Mouse (Mus musculus) neural tube, embryonic 11.5 days (tissue): Measurements from ENCODE around the gene Serpina3b. TPM values are rescaled to one million over a fixed set of nuclear protein-coding genes. Genes with fewer than 3 reads are reported as not detected.

Experiments
- ATAC-seq: fragments of 200-750 bp; cut with Nextera tagmentation; 2 replicates; pipeline ENCODE4 v1.8.0; 2017; ENCODE audit warnings: moderate number of reproducible peaks, mild to moderate bottlenecking, moderate TSS enrichment, moderate library complexity; ENCODE audit not compliant: insufficient read depth, low FRiP score, low TSS enrichment
- DNase-seq: peaks from one replicate; pipeline ENCODE4 v3.0.0-alpha.2; 2015; ENCODE audit warnings: low spot score
- H3K27ac ChIP-seq: fragments of 300-500 bp; sonication (generic); 2 replicates; pipeline ENCODE4 v1.5.1; 2014; ENCODE audit warnings: low read depth, mild to moderate bottlenecking, low read length
- H3K27me3 ChIP-seq: fragments of 300-500 bp; sonication (generic); 2 replicates; pipeline ENCODE4 v1.6.1; 2014; ENCODE audit warnings: mild to moderate bottlenecking, low read length, mixed read lengths; ENCODE audit not compliant: control insufficient read depth, insufficient read depth
- H3K36me3 ChIP-seq: fragments of 300-500 bp; sonication (generic); 2 replicates; pipeline ENCODE4 v1.6.1; 2014; ENCODE audit warnings: mild to moderate bottlenecking, low read length, moderate library complexity, mixed read lengths; ENCODE audit not compliant: control insufficient read depth, insufficient read depth
- H3K4me1 ChIP-seq: fragments of 300-500 bp; sonication (generic); 2 replicates; pipeline ENCODE4 v1.6.1; 2014; ENCODE audit warnings: low read length, mixed read lengths; ENCODE audit not compliant: control insufficient read depth, insufficient read depth
- H3K4me2 ChIP-seq: fragments of 300-500 bp; sonication (generic); 2 replicates; pipeline ENCODE4 v1.6.1; 2014; ENCODE audit warnings: low read depth, mild to moderate bottlenecking, moderate library complexity
- H3K4me3 ChIP-seq: fragments of 300-500 bp; sonication (generic); 2 replicates; pipeline ENCODE4 v1.5.1; 2014; ENCODE audit warnings: low read depth, low read length
- H3K9ac ChIP-seq: fragments of 300-500 bp; sonication (generic); 2 replicates; pipeline ENCODE4 v1.6.1; 2014; ENCODE audit warnings: mild to moderate bottlenecking, low read length
- H3K9me3 ChIP-seq: fragments of 300-500 bp; sonication (generic); 2 replicates; pipeline ENCODE4 v1.6.1; 2016; ENCODE audit warnings: low read length; ENCODE audit not compliant: control insufficient read depth
- WGBS: fragments of 180-500 bp; shearing (Covaris S2); extraction: QIAGEN DNeasy Blood & Tissue Kit; methylation state at CpG from one replicate; pipeline ENCODE4 v1.1.7; 2014; 5-methylcytosine and 5-hydroxymethylcytosine counted together
- polyA plus RNA-seq: library from polyadenylated mRNA; unstranded; fragments of >200 nt; fragmentation: Nextera tagmentation; extraction: Ambion mirVana; gene quantifications from 2 replicates; pipeline ENCODE4 v1.2.1, GENCODE M21; 2014

Serpina3b gene
- polyA plus RNA-seq, 1 experiment from 2014 or later: not detected

DNA sequence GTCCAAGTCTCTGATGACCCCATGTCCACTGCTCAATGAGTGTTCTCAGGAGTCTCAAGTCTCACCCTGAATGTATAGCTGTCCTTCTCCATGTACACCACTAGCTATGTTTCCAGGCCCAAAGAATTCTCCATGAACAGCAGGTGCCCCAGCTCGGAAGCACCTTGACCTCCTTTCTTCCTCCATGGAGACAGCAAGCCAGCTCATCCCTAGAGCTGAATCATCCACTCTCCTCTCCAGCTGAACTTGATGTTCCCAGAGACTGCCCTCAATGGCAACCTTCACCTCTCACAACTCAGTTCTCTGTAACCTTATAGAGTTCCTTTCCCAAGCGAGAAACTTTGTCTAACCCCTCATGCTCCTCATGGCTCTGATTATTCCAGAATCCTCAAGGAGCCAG, 17.8 kb downstream of the Serpina3b start:
- no peak overlapping the region for H3K9ac ChIP-seq
- no peaks in the 10 kb centered on the region for H3K9me3 ChIP-seq
- H3K4me1 ChIP-seq: no peaks in the 10 kb centered on the region
- DNase-seq (no peak), ATAC-seq (no peak)
- no peaks in the 10 kb centered on the region for H3K36me3 ChIP-seq
- H3K27me3 ChIP-seq: no peaks in the 10 kb centered on the region
- WGBS: 81% methylated on average over 2 of the region's 2 CpGs
- H3K27ac ChIP-seq: no peak overlapping the region
- H3K4me3 ChIP-seq: no peak overlapping the region
- no peak overlapping the region for H3K4me2 ChIP-seq

DNA sequence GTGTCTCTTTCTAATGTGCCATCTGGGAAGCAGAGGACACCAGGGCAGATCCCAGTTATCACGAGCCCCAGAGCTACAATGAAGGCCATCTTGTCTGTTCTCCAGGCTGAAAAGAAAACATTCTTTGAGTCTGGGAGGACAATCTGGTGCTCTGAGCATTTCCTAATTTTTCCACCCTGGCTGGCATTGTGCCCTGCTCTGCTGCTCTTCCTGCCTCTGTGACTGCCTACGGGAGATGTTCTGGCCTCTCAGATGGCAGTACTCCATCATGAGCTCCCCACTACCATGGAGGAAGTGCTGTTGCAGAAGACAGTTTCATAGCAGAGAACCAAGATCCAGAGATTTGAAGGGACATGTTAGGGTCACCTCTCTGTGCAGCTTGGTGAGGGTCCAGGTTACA, 24.2 kb downstream of the Serpina3b start:
- WGBS: 82% methylated on average over 2 of the region's 2 CpGs
- no peaks in the 10 kb centered on the region for H3K27me3 ChIP-seq
- H3K36me3 ChIP-seq: no peaks in the 10 kb centered on the region
- no peak overlapping the region for H3K4me2 ChIP-seq
- no peaks in the 10 kb centered on the region for H3K4me1 ChIP-seq
- H3K27ac ChIP-seq: no peak overlapping the region
- H3K4me3 ChIP-seq: no peak overlapping the region
- H3K9me3 ChIP-seq: no peaks in the 10 kb centered on the region
- H3K9ac ChIP-seq: no peak overlapping the region
- ATAC-seq (no peak), DNase-seq (no peak)

DNA sequence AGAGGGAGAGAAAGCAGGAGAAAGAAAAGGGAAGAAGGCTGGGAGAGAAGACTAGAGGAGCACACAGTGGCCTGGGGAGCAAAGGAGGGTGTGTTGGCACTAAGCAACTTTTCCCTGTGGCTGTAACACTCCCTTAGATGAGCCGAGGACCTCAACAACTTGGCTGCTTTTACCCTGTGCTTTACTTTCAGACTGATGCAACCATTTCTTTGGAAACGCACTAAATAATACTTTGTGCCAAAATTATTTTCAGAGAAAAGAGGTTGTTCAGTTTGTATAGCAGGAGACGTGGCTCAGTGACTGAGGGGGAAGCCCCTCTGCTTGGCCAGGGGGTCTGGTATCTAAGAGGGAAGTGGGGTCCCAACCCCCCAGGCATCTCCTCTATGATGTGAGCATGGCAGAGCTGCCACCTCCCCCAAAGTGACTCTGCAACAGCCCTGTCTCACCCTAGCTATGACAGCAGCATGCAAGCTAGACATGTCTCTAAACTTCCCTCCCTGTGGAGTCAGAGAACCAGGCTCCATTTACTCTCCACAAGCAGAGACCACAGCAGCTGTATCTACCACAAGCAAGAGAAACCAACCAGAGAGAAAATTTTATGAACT, 25.3 kb downstream of the Serpina3b start:
- H3K4me3 ChIP-seq: no peak overlapping the region
- ATAC-seq (no peak), DNase-seq (no peak)
- no peak overlapping the region for H3K27ac ChIP-seq
- H3K4me1 ChIP-seq: no peaks in the 10 kb centered on the region
- no peaks in the 10 kb centered on the region for H3K9me3 ChIP-seq
- H3K27me3 ChIP-seq: no peaks in the 10 kb centered on the region
- no peaks in the 10 kb centered on the region for H3K36me3 ChIP-seq
- 82% methylated on average over 3 of the region's 3 CpGs for WGBS
- no peak overlapping the region for H3K9ac ChIP-seq
- H3K4me2 ChIP-seq: no peak overlapping the region

DNA sequence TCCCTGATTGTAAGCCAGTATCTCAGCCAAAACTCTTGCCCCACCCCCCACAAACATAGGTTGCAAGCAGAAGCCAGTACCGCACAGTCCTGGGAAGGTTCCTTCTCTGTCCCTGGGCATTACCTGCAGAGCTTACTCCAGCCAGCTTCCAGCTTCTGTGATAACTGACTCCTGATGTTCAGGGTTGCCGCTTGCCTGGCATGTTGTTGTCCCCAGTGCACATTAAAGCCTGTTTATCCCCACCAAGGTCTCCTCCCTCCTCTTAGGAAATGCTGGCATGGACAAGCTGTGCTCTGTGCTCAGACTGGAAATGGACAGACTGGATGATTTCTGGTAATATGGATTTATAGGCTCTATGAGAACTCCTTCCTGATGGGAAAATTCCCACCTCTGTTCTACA, 25.9 kb downstream of the Serpina3b start, which contains the start of gene Serpina3c:
Gene Serpina3c, minus strand, starts transcription at position 215 of the 400 bp plus-strand sequence.
- DNase-seq: no peak

DNA sequence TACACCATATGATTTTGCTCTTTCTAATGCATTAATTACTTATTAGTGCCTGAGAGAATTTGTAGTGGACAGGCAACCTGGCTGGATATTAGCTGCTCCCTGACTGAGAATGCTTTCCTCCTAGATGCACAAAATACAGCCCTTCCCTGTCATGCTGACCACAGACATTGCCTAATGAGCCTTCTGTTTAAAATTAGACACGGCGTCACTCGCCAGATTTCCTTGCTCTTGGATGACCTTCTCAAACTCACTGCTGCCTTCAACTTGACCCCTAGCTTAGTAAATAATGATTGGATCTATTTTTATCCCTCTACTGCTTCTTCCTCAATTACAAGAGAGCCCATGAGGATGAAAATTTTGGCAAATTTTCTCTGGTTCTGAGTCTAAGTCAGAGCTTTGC, 47.0 kb downstream of the Serpina3b start:
- no peaks in the 10 kb centered on the region for H3K9me3 ChIP-seq
- H3K27me3 ChIP-seq: no peaks in the 10 kb centered on the region
- H3K4me3 ChIP-seq: no peak overlapping the region
- ATAC-seq (no peak), DNase-seq (no peak)
- H3K36me3 ChIP-seq: no peaks in the 10 kb centered on the region
- no peak overlapping the region for H3K27ac ChIP-seq
- H3K4me2 ChIP-seq: no peak overlapping the region
- no peaks in the 10 kb centered on the region for H3K4me1 ChIP-seq
- no peak overlapping the region for H3K9ac ChIP-seq
- 74% methylated on average over 3 of the region's 3 CpGs for WGBS

More for the DNA sequence above, 25.9 kb downstream of the Serpina3b start, which contains the start of gene Serpina3c:
- H3K36me3 ChIP-seq: no peaks in the 10 kb centered on the region
- no peak within 1 kb of the TSS for H3K9ac ChIP-seq
- H3K4me3 ChIP-seq: no peak within 1 kb of the TSS
- 100% methylated on average over 2 of the region's 2 CpGs for WGBS
- H3K9me3 ChIP-seq: no peaks in the 10 kb centered on the region
- no peaks in the 10 kb centered on the region for H3K4me1 ChIP-seq
- H3K4me2 ChIP-seq: no peak within 1 kb of the TSS
- no peak for ATAC-seq
- H3K27me3 ChIP-seq: no peaks in the 10 kb centered on the region
- no peak within 1 kb of the TSS for H3K27ac ChIP-seq

DNA sequence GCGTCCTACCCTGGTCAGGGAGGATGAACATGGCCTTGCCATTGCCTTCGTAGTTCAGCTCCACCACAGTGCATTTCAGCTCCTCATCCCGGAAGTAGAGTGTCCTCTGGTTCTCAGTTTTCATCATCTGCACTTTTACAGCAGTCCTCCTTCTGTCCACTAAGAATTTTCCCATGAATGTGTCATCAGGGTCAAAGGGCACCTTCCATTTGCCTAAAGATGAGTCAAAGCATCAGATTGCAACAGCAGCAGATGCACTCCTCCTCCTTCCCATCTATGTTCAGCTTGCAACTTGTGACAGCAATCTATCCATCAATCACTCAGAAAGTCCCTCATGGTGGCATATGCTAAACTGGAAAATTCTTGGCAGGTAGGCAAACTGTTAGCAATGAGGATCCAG, 47.8 kb downstream of the Serpina3b start:
- DNase-seq (no peak), ATAC-seq (no peak)
- H3K4me3 ChIP-seq: no peak overlapping the region
- 79% methylated on average over 3 of the region's 3 CpGs for WGBS
- H3K9ac ChIP-seq: no peak overlapping the region
- no peaks in the 10 kb centered on the region for H3K4me1 ChIP-seq
- H3K36me3 ChIP-seq: no peaks in the 10 kb centered on the region
- no peak overlapping the region for H3K27ac ChIP-seq
- H3K27me3 ChIP-seq: no peaks in the 10 kb centered on the region
- no peaks in the 10 kb centered on the region for H3K9me3 ChIP-seq
- no peak overlapping the region for H3K4me2 ChIP-seq

DNA sequence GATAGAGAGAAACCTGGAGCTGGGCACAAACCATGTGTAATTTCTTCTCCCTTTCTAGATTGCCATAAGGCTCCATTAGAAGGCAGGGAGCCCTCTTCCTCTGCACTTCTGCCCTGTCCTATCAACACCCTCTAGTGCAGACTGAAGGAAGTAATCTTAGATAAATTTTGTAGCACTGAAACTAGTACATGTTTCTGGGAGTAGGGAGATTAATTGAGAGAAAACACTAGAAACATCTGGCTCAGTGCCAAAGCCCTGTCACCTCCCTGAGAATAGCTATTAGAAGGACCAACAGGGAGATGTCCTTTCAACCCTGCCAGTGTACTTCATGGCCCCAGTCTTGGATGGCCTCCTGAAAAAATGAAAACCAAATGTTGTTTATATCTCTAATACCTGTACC, 50.8 kb downstream of the Serpina3b start:
- no peaks in the 10 kb centered on the region for H3K4me1 ChIP-seq
- H3K27me3 ChIP-seq: no peaks in the 10 kb centered on the region
- no peak overlapping the region for H3K4me3 ChIP-seq
- DNase-seq (no peak), ATAC-seq (no peak)
- no peaks in the 10 kb centered on the region for H3K9me3 ChIP-seq
- H3K9ac ChIP-seq: no peak overlapping the region
- no peaks in the 10 kb centered on the region for H3K36me3 ChIP-seq
- no peak overlapping the region for H3K4me2 ChIP-seq
- H3K27ac ChIP-seq: no peak overlapping the region

DNA sequence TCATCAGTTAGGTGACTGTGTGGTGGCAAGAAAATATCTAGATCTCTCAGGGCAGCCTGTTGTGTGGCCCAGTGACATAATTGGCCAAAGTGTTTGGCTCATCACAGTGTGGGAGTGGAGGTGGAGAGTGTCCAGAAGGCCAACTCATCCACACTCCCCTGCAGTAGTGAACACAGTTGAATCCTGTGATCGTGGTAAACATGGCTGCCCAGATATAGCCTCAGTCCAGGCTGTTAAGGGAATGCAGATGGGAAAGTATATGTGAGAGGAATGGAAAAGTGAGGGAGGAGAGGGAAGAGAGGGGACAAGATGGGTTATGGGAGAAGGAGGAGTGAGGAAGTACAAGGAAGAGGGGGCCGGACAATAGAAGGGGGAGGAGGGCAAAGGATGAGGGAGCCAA, 51.2 kb downstream of the Serpina3b start:
- ATAC-seq (no peak), DNase-seq (no peak)
- Histone ChIP-seq H3K27me3 (no peaks in the 10 kb centered on the region), H3K4me2 (no peak overlapping the region), H3K27ac (no peak overlapping the region), H3K4me1 (no peaks in the 10 kb centered on the region), H3K9ac (no peak overlapping the region), H3K36me3 (no peaks in the 10 kb centered on the region), H3K4me3 (no peak overlapping the region), H3K9me3 (no peaks in the 10 kb centered on the region)
- 87% methylated on average over 2 of the region's 2 CpGs for WGBS

DNA sequence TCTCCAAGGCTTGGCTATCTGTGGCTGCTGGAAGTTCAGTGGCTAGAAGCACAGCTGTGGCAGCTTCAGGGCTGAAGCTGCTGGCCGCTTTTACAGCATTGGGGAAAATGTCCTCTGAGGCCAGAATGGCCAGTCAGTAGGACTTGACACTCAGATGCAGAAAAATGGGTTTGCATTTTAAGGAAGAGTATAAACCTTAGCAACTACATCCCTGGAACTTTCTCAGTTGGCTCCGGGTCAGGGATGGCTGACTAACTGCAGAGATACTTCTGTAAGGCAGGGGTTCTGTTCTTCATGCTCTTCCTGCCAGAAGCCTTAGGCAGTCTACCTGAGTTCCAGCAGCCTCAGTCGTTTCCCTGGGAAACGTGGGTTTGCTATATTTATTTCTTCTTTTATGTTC, 57.2 kb downstream of the Serpina3b start:
- no peak for ATAC-seq
- Histone ChIP-seq H3K4me2 (no peak overlapping the region), H3K36me3 (no peaks in the 10 kb centered on the region), H3K27me3 (no peaks in the 10 kb centered on the region), H3K9me3 (no peaks in the 10 kb centered on the region), H3K9ac (no peak overlapping the region), H3K4me3 (no peak overlapping the region), H3K27ac (no peak overlapping the region), H3K4me1 (no peaks in the 10 kb centered on the region)
- no peak for DNase-seq
- WGBS: 82% methylated on average over 4 of the region's 4 CpGs
